Mouse (Mus musculus) spleen, postnatal 10 days (tissue): ENCODE measurements at regions not wholly inside any gene's neighbourhood (a gene's known extent, or its start where the extent isn't known, plus 50 kb on each side); places are given as distances from the start of the nearest gene placed in this dataset.

Source experiments
- DNase-seq, 2 experiments: peaks; one replicate each; pipeline ENCODE4 v3.0.0; 2021 to 2022; ENCODE audit warnings: low spot score in 2 of 2

DNA sequence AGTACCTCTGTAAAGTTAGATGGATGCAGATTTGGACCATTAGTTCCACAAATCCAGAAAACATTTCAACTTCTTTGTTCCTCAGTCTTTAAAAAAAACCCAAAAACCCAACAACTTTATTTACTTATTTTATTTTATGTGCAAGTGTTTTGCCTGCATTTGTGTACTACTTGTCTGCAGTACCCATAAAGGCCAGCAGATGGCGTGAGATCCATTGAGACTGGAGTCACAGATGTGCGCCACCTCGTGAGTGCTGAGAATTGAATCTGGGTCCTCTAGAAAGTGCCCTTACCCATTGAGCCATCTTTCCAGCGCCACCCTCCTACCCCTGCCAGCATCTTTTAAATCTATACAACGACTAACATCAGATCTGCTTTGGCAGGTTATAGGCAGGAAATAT is 53.0 kb downstream of the Gm12689 start:
- DNase-seq: no peak

GRCm38 (mm10) chr4:99353122-99353774 is 57.5 kb downstream of the Gm12689 start:
- no peak for DNase-seq

- peak in 1 of 2 experiments; percentile 46 for DNase-seq
Observed at GRCm38 (mm10) chr4:99354241-99354640, 58.5 kb downstream of the Gm12689 start.

- DNase-seq: no peak
Observed at GRCm38 (mm10) chr4:99354835-99355234, 59.1 kb downstream of the Gm12689 start.

DNA sequence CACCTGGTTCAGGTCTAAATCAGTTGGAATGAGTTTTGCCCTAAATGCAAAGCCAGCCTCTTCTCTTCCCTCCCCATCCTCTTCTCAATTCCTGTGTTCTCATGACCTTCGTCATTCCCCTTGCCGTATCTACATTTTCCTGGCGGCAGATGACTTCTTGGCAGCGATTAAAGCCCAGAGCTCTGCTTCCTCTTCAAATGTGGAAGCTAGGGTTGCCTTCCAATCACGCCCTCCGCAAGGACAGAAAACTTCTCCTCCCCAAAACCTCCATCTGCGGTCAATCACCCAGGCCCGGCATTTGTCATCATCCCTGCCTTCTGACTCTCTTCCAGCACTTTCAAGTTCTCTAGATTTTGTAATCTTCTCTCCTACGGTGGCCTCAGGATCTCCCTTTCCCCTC is 72.3 kb downstream of the Gm12689 start:
- DNase-seq: no peak

DNA sequence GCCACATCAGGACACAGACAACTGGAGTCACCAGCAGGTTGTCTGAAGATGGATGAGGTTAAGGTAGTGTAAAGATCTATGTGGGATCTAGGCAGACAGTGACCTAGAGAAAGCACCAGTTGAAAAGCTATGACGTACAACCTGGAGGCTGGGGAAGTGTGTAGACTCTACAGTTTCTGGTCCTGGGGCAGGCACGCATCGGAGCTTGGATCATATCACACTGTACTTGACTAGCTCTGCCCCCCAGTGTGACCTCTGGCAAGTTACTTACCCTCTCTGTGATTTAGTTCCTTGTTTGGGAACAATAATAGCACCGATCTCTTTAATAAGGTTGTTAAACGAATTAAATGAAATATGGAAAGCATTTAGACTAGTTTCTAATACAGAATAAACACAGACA is 75.5 kb downstream of the Gm12689 start:
- DNase-seq: no peak

DNA sequence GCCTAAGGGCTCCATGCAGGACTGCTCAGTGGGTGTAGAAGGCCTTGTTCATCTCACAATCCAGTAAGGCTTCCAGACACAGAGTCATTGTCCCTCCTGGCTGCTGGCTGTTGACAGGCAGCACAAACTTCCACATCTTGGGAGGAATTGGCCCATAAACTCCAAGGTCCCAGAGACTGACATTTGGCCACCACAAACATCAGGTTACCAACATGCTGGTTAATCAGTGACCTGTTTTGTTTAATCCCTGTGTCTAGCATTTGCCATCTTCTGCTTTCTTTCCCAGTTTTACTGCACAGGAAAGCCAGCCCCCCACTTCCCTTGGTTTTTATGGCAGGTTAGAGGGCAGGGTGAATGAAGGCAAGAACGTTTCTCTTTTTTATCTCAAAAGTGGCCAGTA is 80.5 kb downstream of the Gm12689 start:
- no peak for DNase-seq

DNA sequence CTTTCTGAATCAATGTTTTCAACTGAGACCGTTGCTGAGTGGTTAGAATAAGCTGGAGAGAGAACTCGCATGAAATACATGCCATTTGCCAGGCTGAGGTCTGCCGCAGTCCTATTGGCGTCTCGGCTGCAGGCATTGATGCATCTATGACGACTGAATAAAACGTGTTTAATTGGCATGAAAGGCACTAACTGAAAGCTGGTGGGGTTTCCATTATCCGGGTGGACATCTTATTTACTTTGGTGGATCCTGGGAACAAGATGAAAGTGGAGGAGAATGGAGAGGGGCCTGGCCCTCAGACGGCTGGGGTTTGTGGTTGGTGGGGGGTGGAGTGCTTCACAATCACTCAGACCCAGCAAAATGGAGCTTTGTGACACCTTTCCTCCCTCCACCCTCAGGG is 81.2 kb downstream of the Gm12689 start:
- no peak for DNase-seq

DNA sequence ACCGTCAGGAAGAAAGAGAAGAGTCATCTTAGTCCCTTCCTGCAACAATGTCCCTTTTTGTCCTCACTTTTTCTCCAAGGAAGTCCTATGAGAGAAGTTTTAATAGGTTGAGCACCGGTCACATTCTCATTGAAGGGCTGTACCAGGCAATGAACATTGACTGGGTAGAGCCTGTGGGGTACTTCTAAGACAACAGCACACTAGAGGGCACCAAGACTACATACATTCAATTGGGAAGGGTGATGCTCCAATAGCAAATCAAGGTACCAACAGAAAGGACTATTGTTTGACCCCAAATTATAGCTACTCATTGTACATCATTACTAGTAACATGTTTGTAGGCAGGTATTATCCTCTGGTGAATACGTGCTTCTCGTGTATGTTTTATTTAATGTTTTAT is 84.3 kb downstream of the Gm12689 start:
- no peak for DNase-seq

GRCm38 (mm10) chr4:99385381-99385780 is 89.7 kb downstream of the Gm12689 start:
- no peak for DNase-seq

- no peak for DNase-seq
Observed at GRCm38 (mm10) chr4:99389428-99389827, 93.7 kb downstream of the Gm12689 start.

DNA sequence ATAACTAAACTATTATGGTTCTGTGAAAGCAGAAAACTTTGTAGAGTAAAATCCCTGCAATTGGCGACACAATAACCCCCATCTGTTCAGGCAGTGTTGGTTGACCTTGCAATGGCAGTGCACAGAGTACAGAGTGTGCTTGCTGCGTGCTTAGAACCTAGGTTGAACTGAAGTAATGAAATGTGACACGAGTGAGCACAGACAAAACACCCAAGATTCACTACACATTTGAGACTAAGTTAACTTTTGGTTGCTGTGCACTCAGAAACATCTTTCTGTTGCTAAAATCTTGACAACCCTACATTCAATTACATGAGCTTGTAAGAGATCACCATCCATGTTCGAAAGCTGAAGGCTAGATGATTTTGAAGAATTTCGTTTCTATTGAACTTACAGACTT is 97.3 kb downstream of the Gm12689 start:
- no peak for DNase-seq

DNA sequence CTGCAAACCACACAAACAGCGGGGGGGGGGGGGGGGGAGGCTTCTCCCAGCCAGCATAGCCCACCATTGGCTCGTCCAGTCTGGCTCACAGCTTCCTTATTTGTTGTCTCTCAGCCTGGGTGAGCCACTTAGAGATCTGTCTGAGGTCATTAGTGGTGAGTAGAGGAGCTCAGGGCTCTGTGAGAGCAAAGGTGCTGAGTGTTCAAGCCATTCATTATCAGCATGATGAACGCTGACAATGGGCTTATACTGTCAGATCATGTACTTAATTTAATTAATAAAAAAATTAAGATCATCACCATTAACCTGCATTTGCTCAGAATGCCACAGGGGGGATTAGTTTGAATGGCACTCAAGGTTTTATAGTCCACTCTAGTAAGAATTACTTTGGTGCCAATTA is 98.5 kb downstream of the Gm12689 start:
- DNase-seq: no peak

DNA sequence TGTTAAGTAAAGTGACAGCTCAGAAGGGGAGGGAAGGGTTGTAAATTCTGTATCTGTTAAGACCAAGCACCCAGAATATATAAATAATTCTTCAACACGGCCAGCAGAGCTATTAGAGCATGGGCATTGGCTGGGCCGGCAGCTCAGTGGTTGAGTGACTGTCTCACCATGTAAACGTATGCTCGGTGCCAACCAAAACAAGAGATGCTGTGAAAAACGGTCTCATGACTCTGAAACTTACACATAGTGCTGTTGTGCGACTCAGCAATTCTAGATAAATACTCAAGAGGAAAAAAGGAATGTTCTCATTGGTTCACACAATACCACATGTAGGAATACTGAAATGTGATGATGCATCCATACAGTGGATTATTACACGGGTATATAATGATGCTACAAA is 111.8 kb downstream of the Gm12689 start:
- DNase-seq: no peak

- DNase-seq: no peak
Observed at GRCm38 (mm10) chr4:99423449-99423848, 127.7 kb downstream of the Gm12689 start.

GRCm38 (mm10) chr4:99445077-99445754 is 149.5 kb downstream of the Gm12689 start:
- DNase-seq: no peak

DNA sequence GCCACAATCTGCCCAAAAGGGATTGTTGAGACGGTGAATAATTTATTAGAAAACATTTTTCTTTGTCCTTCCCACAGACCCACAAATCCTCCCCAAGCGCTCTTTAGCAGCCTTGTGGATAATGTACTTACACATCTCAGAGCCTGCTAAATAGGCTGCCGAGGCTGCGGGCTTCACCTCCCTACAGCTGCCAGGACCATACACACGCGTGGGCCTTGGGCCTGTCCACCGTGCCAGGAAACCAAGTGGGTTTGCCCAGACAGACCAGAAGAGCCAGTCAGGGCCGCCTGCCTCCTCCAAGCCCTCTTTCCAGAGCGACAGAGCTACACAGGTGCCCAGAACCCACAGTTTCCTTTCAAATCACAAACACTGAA is 150.0 kb downstream of the Gm12689 start:
- no peak for DNase-seq

- DNase-seq: no peak
Observed at GRCm38 (mm10) chr4:99458984-99459383, 163.3 kb downstream of the Gm12689 start.

GRCm38 (mm10) chr4:99459436-99459835 is 163.7 kb downstream of the Gm12689 start:
- DNase-seq: no peak

GRCm38 (mm10) chr4:99465493-99465892 is 169.8 kb downstream of the Gm12689 start:
- DNase-seq: no peak

DNA sequence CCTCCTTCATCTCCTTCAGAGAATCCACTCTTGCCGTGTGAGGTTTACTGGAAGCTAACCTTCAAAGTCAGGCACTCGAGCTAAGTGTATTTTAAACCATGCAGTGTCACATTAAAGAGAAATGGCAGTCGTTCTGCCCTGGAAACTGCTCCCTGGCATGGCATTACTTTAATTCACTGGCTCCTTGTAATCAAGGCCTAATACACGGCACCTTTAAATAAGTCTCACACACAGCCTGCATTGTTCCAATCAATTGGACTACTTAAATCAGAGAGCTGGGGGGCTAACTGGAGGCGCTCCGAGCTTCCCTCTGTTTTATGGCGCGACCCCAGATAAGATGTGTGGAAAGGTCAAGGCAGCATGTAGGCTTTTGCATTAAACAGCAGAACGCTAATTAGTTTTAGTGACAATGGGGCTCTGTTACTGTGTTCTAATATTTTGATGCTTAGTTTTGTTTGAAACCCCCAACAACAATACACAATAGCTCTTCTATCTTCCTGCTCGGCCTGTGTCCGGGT is 180.1 kb downstream of the Gm12689 start:
- DNase-seq: no peak

DNA sequence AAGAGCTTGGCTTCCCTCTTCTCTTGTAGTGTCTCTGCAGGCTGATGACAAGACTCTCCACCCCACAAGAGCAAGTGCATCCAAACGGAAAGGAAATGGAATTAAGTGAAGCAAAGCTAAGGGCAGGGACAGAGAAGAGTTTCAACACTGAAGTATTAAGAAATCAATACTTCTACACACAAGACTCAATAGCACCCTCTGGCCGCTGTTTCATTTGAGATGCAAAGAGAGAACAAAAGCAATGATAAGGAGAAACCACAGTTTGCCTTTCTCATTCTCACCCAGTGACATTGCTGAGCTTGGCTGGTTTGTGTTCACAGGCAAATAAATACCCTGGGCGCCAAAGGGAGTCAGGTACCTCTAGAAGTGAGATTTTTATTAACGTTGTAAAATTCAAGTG is 171.8 kb upstream of the Foxd3 start:
- DNase-seq: no peak
